Mouse (Mus musculus): ENCODE results near the gene Leng8.

DNA sequence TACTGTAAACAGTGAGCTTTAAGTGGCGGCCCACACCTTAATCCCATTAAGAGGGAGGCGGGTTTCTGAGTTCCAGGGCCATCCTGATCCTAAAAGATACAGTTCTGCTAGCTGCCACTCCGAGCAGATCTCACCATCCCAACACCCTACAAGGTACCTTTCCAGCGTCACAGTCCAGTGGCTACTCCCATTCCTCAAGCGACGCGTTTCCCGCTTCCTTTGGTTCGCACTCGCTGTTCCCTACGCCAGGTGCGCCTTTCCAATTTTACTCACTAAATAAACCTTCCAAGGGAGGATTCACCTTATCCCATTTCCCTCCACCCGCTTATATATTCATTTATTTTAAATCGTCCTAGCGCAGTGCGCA is 452 bp upstream of the Leng8 start:
- no peak for TF ChIP-seq CTCF (IDR thresholded peaks at IDR 0.05)
- TF ChIP-seq POLR2A (IDR thresholded peaks at IDR 0.05; ENCODE audit: insufficient read depth, low read depth, low read length), result no peak

Data from heart, adult 2 months (tissue).